Mouse (Mus musculus): ENCODE data around the gene Cars. TPM values are rescaled to one million over a fixed set of nuclear protein-coding genes. Genes with fewer than 3 reads are reported as not detected.

Cars gene
- polyA plus RNA-seq, 1 experiment: 15.3 TPM

DNA sequence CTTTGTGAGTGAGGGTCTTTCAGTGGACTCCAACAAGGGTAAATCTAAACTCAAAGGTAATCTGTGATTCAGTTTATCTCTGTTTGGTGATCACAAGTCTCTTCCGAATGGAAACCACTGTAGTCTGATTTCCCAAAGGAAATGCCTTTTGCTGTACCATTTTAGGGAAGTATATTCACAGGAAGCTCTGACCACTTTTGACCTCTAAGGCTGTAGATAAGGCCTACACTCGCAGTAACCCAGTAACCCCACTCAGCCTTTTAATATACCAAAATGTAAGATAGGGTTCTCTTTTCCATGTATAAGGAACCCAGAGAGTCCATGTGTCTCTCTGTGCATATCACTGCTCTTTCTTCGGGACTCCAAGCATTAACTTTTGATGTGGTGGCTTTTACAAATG, 5.4 kb upstream of the Cars start:
- H3K4me3 ChIP-seq (ENCODE audit: insufficient read depth, low read depth, low read length): no peak overlapping the region
- H3K4me1 ChIP-seq (ENCODE audit: control insufficient read depth, insufficient read depth, insufficient read length, low read length): peaks cover 13% of the 10 kb centered on the region
- H3K27ac ChIP-seq (replicated peaks; ENCODE audit: low read depth, low read length): peak overlapping the region; percentile 76

DNA sequence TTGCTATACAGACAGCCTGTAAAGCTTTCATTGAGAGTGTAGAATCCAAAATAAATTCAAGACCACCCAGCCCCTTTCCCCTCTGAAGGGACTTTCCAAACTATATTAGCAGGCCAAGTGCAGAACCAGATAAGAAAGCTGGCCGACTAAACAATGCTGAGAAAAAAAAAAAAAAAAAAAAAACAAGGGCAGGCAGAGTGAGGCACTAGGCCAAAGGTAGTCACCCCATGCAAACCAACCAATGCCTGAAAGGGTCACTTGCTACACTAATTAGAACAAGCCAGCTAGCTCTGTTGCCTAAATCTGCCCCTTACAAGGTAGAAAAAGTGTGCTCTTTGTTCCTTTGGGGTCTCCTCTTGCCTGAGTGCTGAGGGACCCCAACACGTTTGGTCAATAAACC, 5.0 kb upstream of the Cars start:
- peak overlapping the region; percentile 78 for H3K27ac ChIP-seq (replicated peaks; ENCODE audit: low read depth, low read length)

DNA sequence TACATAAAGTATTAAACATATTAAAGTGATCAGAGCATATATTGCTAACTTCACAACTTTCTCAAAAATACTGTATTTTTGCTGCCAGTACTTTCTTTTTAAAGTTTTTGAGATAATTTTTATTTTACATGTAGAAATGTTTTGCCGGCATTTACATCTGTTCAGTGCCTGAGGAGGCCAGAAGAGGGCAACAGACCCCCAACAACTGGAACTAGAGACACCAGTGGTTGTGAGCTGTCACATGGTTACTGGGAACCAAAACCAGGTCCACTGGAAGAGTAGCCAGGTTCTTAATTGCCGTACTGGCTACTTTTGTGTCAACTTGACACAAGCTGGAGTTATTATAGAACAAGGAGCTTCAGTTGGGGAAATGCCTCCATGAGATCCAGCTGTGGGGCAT, 1.8 kb upstream of the Cars start:
- peaks cover 19% of the 10 kb centered on the region for H3K4me1 ChIP-seq (ENCODE audit: control insufficient read depth, insufficient read depth, insufficient read length, low read length)
- H3K27ac ChIP-seq (replicated peaks; ENCODE audit: low read depth, low read length): no peak overlapping the region

More for the DNA sequence above, 5.0 kb upstream of the Cars start:
- no peak overlapping the region for H3K4me3 ChIP-seq (ENCODE audit: insufficient read depth, low read depth, low read length)
- H3K4me1 ChIP-seq (ENCODE audit: control insufficient read depth, insufficient read depth, insufficient read length, low read length): peaks cover 13% of the 10 kb centered on the region

DNA sequence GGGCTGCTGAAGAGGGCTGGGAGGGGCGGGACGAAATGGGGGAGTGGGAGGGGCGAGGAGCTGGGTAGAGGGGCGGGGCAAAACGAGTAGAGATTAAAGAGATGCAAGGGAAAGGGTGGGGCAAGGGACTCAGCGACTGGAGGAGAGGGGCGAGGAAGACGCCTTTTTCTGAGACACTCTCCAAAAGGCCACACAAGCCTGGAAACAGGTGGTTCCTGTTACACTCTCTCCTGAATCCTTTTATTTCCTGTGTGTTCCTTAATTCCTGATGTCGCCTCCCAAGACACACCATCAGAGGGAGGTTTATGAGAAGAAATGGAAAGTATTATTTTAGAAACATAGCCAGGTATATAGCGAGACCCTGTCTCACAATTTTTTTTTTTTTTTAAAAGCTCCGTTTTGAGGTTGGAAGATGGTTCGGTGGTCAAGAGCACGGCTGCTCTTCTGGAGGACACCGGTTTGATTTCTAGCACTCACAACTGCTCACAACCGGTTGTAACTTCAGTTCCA, 396 bp upstream of the Cars start:
- Histone ChIP-seq H3K4me3 (ENCODE audit: insufficient read depth, low read depth, low read length) (peak overlapping the region; percentile 86), H3K27ac (replicated peaks; ENCODE audit: low read depth, low read length) (no peak overlapping the region), H3K4me1 (ENCODE audit: control insufficient read depth, insufficient read depth, insufficient read length, low read length) (peaks cover 19% of the 10 kb centered on the region)

More for the DNA sequence above, 1.8 kb upstream of the Cars start:
- no peak overlapping the region for H3K4me3 ChIP-seq (ENCODE audit: insufficient read depth, low read depth, low read length)

DNA sequence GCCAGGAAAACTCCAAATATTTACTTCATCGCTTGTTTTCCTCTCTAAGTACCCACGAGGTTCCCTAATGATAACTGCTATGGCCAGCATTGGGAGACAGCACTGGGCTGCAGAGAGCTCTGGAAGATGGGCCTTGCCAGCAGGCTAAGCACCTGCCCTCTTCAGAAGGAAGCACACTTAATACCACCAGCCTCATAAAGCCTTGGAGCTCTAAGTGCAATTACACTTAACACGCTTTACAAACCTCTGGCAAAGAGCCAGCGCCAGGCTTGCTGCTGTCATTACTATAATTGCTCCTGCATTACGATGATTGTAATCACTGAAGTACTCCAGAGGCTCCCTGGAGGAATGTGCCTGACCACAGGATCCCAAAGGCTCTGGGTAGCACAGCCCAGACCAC, 5.0 kb downstream of the Cars start:
- Histone ChIP-seq H3K4me1 (ENCODE audit: control insufficient read depth, insufficient read depth, insufficient read length, low read length) (peaks cover 11% of the 10 kb centered on the region), H3K4me3 (ENCODE audit: insufficient read depth, low read depth, low read length) (no peak overlapping the region), H3K27ac (replicated peaks; ENCODE audit: low read depth, low read length) (no peak overlapping the region)

DNA sequence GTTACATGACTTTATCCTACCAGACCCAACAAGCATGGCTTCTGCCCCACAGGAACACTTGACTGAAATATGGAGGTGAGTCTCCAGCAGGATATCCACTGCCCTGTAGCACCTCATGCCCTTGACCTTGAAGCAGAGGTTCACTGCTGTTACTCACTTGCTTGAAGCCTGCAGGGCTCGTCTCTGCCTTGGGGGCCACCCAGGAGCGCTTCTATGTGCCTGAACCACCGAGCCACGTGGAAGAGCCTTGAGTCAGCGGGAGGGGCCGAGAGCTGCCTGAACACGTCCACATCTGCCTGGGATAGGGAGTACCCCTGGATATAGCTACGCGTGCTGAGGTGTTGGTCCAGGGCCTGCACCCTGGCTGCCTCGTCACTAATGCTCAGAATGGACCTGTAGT, 7.6 kb downstream of the Cars start:
- H3K4me1 ChIP-seq (ENCODE audit: control insufficient read depth, insufficient read depth, insufficient read length, low read length): no peaks in the 10 kb centered on the region
- no peak overlapping the region for H3K4me3 ChIP-seq (ENCODE audit: insufficient read depth, low read depth, low read length)
- no peak overlapping the region for H3K27ac ChIP-seq (replicated peaks; ENCODE audit: low read depth, low read length)

DNA sequence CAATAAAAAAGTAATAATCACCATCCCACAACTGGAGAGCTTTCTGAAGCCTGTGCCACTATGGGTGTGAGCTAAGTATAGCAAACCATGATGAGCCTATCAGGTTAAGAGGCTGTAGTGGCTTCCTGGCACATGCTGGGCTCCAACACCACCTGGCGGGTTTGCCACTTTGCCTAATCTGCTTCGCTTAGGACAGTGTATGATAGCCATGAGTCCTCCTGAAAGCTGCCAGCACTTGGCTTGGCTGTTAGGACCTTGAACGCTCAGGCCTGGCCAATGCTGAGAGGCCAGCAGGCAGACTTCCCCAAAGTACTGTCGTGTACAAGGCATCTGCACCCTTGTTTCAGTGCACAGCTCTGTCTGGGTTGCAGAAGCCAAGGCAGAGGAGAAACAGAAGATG, 11.9 kb downstream of the Cars start:
- no peak overlapping the region for H3K27ac ChIP-seq (replicated peaks; ENCODE audit: low read depth, low read length)
- H3K4me3 ChIP-seq (ENCODE audit: insufficient read depth, low read depth, low read length): no peak overlapping the region
- H3K4me1 ChIP-seq (ENCODE audit: control insufficient read depth, insufficient read depth, insufficient read length, low read length): no peaks in the 10 kb centered on the region

DNA sequence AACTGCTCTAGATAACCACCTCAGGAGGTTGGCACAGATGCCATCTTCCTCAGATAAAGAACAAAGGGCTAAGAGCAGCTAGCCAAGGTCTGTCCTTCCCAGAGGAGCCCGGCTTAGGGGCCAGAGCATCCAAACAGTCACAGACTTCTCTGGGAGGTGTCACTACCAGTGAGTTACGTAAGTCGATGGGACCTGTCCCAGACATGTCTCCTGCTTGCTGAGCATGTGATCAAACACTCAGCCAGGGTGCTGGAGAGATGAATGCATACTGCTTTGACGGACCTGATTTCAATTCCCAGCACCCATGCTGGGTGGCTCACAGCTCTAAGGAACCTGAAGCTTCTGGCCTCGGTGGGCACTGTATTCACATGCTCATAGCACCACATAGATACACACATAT, 12.3 kb downstream of the Cars start:
- H3K27ac ChIP-seq (replicated peaks; ENCODE audit: low read depth, low read length): no peak overlapping the region
- H3K4me3 ChIP-seq (ENCODE audit: insufficient read depth, low read depth, low read length): no peak overlapping the region
- H3K4me1 ChIP-seq (ENCODE audit: control insufficient read depth, insufficient read depth, insufficient read length, low read length): no peaks in the 10 kb centered on the region

DNA sequence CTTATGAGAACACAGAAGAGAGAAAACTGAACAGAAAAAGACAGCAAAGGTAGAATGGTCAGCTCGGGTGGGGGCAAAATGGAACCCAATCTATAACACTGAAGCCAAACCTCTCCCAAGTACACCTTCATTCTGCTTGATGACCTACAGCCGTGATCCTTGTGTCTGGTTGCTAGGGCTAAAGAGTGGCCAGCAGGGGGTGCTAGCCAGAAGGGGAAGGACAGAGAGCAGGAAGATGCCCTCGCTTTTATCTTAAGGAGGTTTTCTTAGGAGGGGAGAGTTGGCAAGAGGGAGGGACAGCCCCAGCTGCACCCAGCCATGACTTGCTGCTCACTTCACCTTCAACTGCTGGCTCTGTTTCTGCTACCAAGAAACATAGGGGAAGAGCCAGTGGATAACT, 15.9 kb downstream of the Cars start:
- H3K27ac ChIP-seq (replicated peaks; ENCODE audit: low read depth, low read length): no peak overlapping the region
- H3K4me1 ChIP-seq (ENCODE audit: control insufficient read depth, insufficient read depth, insufficient read length, low read length): no peaks in the 10 kb centered on the region
- H3K4me3 ChIP-seq (ENCODE audit: insufficient read depth, low read depth, low read length): no peak overlapping the region

DNA sequence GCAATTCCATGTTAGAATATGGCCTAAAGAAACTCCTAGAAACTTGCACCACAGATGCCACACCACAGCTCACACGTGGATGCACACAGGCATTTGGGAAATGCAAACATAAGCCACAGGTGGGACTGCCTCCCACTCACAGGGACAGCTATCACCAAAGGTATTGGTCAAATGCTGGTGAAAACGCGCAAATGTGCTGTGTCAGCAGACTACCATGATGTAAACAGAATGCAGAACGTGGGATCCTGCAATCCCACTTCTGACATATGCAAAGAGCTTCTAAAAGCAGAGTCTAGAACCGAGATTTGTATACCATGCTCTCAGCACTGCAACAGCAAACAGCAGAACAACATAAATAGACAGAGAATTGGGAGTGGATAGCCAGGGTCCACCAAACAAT, 16.9 kb downstream of the Cars start:
- Histone ChIP-seq H3K27ac (replicated peaks; ENCODE audit: low read depth, low read length) (no peak overlapping the region), H3K4me1 (ENCODE audit: control insufficient read depth, insufficient read depth, insufficient read length, low read length) (no peaks in the 10 kb centered on the region), H3K4me3 (ENCODE audit: insufficient read depth, low read depth, low read length) (no peak overlapping the region)

DNA sequence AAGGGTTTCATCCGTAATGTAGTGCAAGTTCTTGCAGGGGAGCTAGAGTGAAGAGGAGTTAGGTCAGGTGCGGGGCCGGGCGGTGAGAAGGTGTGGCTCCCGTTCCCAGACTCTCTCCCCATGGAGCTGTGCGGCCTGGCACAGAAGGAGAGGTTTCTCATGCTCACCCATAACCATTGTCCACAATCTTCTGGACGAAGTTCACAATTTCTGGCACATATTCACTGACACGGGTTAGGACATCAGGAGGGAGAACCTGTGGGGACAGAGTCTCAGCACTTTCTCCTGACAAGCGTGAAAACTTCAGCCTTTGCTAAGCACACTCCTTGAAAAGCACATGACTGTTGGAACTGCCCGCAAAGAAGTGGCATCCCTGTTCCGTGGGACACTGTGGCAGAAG, 24.1 kb downstream of the Cars start:
- H3K27ac ChIP-seq (replicated peaks; ENCODE audit: low read depth, low read length): no peak overlapping the region
- H3K4me1 ChIP-seq (ENCODE audit: control insufficient read depth, insufficient read depth, insufficient read length, low read length): no peaks in the 10 kb centered on the region
- H3K4me3 ChIP-seq (ENCODE audit: insufficient read depth, low read depth, low read length): no peak overlapping the region

DNA sequence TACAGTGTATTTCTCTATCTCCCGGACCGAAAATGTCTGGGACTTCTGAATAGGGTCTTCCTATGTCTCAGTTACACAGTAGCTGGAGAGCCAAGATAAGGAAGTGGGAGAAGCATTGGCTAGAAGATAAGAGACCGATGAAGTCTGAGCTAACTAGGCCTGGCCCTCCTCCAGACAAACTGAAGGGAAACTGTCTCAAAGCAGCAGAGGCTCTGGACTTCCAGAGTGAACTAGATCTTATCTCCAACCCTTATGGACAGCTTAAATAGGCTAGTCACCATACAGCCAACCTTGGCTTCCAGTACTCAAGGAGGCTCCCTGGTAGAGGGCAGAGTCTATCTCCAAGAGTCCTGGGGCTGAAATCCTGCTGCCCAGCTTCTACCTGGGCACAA, 34.2 kb downstream of the Cars start:
- Histone ChIP-seq H3K4me3 (ENCODE audit: insufficient read depth, low read depth, low read length) (no peak overlapping the region), H3K27ac (replicated peaks; ENCODE audit: low read depth, low read length) (no peak overlapping the region), H3K4me1 (ENCODE audit: control insufficient read depth, insufficient read depth, insufficient read length, low read length) (no peaks in the 10 kb centered on the region)

DNA sequence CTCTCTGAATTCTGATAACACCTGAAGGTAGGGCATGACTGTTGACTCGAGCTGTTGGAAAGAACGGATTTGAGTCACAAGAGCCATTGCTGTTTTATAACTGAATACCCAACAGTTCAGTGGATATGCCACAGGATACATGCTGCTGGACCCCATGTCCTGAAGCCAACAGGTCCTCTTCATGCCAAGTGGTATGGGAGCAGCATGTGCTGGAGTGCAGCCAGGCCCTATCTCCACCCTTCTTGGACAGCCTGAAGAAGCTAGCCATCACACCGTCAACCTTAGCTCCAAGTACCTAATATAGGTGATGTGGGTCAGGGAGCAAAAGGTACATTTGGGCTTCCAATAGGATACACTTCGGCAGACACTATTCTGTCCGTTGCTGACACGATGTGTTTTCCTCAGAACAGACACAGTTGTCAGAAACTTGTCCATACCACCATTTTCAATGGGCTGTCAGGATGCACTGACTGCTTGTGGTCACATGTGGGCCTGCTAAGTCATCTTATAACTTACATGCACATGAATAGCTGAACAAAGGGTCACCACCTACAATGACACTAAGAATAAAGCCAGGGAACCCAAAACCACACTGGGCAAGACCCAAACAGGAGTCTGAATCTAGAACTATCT, 34.8 kb downstream of the Cars start:
- no peaks in the 10 kb centered on the region for H3K4me1 ChIP-seq (ENCODE audit: control insufficient read depth, insufficient read depth, insufficient read length, low read length)
- H3K27ac ChIP-seq (replicated peaks; ENCODE audit: low read depth, low read length): no peak overlapping the region
- H3K4me3 ChIP-seq (ENCODE audit: insufficient read depth, low read depth, low read length): no peak overlapping the region

DNA sequence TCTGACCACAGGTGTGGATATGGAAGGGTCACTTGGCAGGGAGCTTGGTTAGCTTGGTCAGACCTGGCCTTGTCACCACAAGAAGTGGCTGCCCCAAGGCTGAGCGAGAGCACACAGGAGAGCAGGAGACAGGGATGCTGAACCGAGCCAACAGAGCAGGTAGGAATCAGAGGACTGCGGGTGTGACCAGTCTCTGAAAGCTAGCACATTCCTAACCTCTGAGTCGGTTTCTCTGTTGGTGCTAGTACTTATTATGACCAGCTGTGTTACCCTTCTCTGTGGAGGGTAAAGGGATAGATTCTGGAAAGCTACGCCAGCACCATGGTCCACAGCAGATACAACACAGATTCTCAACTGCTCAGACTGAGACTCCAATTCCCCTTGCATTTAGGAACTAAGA, 36.1 kb downstream of the Cars start:
- no peaks in the 10 kb centered on the region for H3K4me1 ChIP-seq (ENCODE audit: control insufficient read depth, insufficient read depth, insufficient read length, low read length)
- no peak overlapping the region for H3K27ac ChIP-seq (replicated peaks; ENCODE audit: low read depth, low read length)
- no peak overlapping the region for H3K4me3 ChIP-seq (ENCODE audit: insufficient read depth, low read depth, low read length)

DNA sequence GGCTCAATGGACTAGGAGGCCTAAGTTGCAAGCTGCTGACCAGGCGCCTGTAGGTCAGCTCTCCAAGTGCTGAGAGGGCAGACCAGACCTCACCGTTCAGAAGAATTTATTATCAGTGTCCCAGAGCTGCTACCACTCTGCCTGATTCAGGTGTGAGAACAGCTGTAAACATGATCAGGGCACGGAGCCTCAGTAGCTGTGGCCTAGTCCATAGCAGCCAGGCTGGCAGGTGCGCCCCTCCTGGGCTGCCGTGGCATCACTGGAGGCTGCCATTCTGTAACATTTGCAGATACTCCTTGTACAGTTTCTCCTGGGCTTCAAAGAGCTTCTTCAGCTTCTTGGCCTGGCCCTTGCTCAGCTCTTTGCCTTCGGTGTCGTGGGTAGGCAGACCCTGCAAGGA, 42.3 kb downstream of the Cars start:
- Histone ChIP-seq H3K4me1 (ENCODE audit: control insufficient read depth, insufficient read depth, insufficient read length, low read length) (no peaks in the 10 kb centered on the region), H3K4me3 (ENCODE audit: insufficient read depth, low read depth, low read length) (no peak overlapping the region), H3K27ac (replicated peaks; ENCODE audit: low read depth, low read length) (no peak overlapping the region)

DNA sequence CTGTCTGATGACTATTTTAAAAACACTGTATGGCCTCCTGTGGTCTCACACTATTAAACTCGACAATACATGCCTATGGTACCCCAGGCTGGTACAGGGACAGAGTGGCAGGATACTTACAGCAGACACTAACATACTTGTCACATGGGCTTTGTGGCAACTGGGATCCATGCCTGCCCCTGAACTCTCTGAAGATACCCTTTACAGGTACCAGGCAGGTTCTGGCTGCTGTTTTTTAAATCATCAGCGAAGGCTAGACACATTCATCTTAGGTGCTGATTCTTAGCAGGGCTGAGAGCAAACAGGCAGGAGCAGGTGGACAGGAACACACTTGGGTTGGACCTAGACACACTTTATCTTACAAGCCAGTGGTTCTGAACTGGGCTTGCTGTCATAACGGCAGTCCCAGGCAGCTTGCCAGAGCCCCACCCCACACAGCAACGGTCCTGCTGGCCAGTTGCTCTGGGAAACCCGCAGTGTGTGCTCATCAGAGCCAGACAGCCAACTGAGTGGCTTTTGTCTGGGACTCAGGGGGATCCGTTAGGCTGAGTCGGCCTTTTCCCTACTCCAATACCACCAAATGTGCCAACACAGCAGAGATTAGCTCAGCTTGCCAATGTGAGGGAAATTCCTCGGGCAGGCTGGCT, 42.8 kb downstream of the Cars start:
- Histone ChIP-seq H3K27ac (replicated peaks; ENCODE audit: low read depth, low read length) (no peak overlapping the region), H3K4me1 (ENCODE audit: control insufficient read depth, insufficient read depth, insufficient read length, low read length) (no peaks in the 10 kb centered on the region), H3K4me3 (ENCODE audit: insufficient read depth, low read depth, low read length) (no peak overlapping the region)

All from brown adipose tissue, adult 24 weeks (tissue).